ENCODE assay signal across 15 mouse cellular contexts in the genomic region with DNA sequence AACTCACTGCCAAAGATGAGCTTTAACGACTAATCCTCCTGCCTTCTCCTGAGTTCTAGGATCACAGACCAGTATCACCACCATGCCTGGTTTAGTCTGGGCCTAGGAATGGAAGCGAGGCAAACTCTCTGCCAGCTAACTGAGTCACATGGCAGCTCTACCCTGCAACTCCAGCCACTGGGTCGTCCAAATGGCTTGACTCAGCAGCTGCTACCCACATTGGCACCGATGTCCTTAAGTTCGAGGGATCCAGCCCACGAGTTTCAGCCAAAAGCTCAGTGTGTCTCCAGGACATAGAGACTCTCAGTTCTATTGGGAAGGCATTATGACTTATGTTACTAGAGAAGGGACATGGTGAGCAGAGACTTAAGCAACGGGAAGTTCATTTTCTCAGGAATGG.
DNase-seq lines count a peak whose midpoint lies in the region; ATAC-seq and TF ChIP-seq lines count a peak whose summit lies in the region.
"Had no signal": no experiment of that assay in that cellular context is flagged by ENCODE, and none has a peak within 500 bp of the region (broad histone marks: within the 10 kb centered on the region; RNA-seq: fewer than 3 reads in every experiment).

No protein-coding gene starts in this region.

- H3K27me3 ChIP-seq in hindbrain, embryonic 12.5 days: no peaks in the 10 kb centered on the region
- H3K27me3 ChIP-seq: embryonic facial prominence, embryonic 15.5 days; neural tube, embryonic 12.5 days had no signal

- peak; percentile 20 for DNase-seq in gastrocnemius, adult 2 months
- no peak for DNase-seq in gastrocnemius, adult 18-20 months (ENCODE audit: low spot score)
- peak; percentile 35 to 46 for DNase-seq in right cerebral cortex, postnatal 10 days (ENCODE audit: low spot score in 2 of 2)
- no peak for DNase-seq in right cerebral cortex, adult 18-20 months
- DNase-seq in skeletal muscle tissue, adult 2 months (ENCODE audit: low read depth, low spot score): peak; percentile 1
- no peak for DNase-seq in lung, postnatal 14 days
- DNase-seq in urinary bladder, postnatal 25 days (ENCODE audit: low spot score): no peak
- DNase-seq: adrenal gland, postnatal 36 days; right cerebral cortex, postnatal 25 days; thymus, postnatal 4 days had no signal

- WGBS in hindbrain, embryonic 12.5 days: 50% methylated on average over 7 of the region's 7 CpGs

- no peak overlapping the region for H3K4me3 ChIP-seq in gastrocnemius, adult 2 months
- H3K4me3 ChIP-seq in hindbrain, embryonic 12.5 days: no peak overlapping the region
- H3K4me3 ChIP-seq: embryonic facial prominence, embryonic 15.5 days; limb, embryonic 10.5 days; neural tube, embryonic 12.5 days had no signal

- no peak overlapping the region for H3K4me2 ChIP-seq in hindbrain, embryonic 12.5 days (replicated peaks)
- H3K4me2 ChIP-seq: embryonic facial prominence, embryonic 15.5 days; neural tube, embryonic 12.5 days had no signal

- H3K9me3 ChIP-seq in hindbrain, embryonic 12.5 days (replicated peaks): no peaks in the 10 kb centered on the region
- H3K9me3 ChIP-seq: embryonic facial prominence, embryonic 15.5 days; limb, embryonic 10.5 days; neural tube, embryonic 12.5 days had no signal

- ATAC-seq in hindbrain, embryonic 12.5 days (ENCODE audit: low FRiP score): no peak
- ATAC-seq: intestine, postnatal 0 days had no signal

- intact Hi-C loops in gastrocnemius, adult 2 months (cut with DNase I): loop anchor here (5.0 kb wide), 1 partner anchor 49 kb away; no protein-coding TSS in a partner anchor

- H3K27ac ChIP-seq in gastrocnemius, adult 2 months: no peak overlapping the region
- peak overlapping the region; percentile 60 for H3K27ac ChIP-seq in hindbrain, embryonic 12.5 days
- H3K27ac ChIP-seq: embryonic facial prominence, embryonic 15.5 days; limb, embryonic 10.5 days; neural tube, embryonic 12.5 days had no signal

- H3K36me3 ChIP-seq in hindbrain, embryonic 12.5 days: no peaks in the 10 kb centered on the region
- H3K36me3 ChIP-seq: embryonic facial prominence, embryonic 15.5 days; limb, embryonic 10.5 days; neural tube, embryonic 12.5 days had no signal

- no peak overlapping the region for H3K9ac ChIP-seq in hindbrain, embryonic 12.5 days
- H3K9ac ChIP-seq: embryonic facial prominence, embryonic 15.5 days; neural tube, embryonic 12.5 days had no signal

- peaks cover 19% of the 10 kb centered on the region for H3K4me1 ChIP-seq in hindbrain, embryonic 12.5 days
- H3K4me1 ChIP-seq: embryonic facial prominence, embryonic 15.5 days had no signal

- no peak for TF ChIP-seq CTCF in gastrocnemius, adult 2 months (IDR thresholded peaks at IDR 0.05)

Comparison
In these comparisons a context has a peak if more than half of its experiments do, and no peak if none do; other contexts are left out.
1. DNase-seq: peak in gastrocnemius, adult 2 months (single experiment), right cerebral cortex, postnatal 10 days (2 of 2) and skeletal muscle tissue, adult 2 months (single experiment); none in gastrocnemius, adult 18-20 months (single experiment), right cerebral cortex, adult 18-20 months (single experiment), lung, postnatal 14 days (single experiment) and urinary bladder, postnatal 25 days (single experiment).